Mouse (Mus musculus) ovary, adult 18-20 months (tissue): Measurements from ENCODE around the gene Gm3646.

Experiments used
- DNase-seq: peaks from one replicate; pipeline ENCODE4 v3.0.0; 2022; ENCODE audit warnings: low spot score, mixed read lengths

Gene Gm3646

GRCm38 (mm10) chr1:39779111-39779980 lies 25.8 kb downstream of the Gm3646 start:
- no peak for DNase-seq

GRCm38 (mm10) chr1:39773991-39774729 lies 31.0 kb downstream of the Gm3646 start:
- DNase-seq, result no peak

- DNase-seq, result no peak
Measured at GRCm38 (mm10) chr1:39773551-39773950, 31.6 kb downstream of the Gm3646 start.

GRCm38 (mm10) chr1:39772401-39773095 lies 32.6 kb downstream of the Gm3646 start:
- no peak for DNase-seq

- no peak for DNase-seq
Measured at GRCm38 (mm10) chr1:39770436-39770835, 34.7 kb downstream of the Gm3646 start.

GRCm38 (mm10) chr1:39768017-39768416 lies 37.1 kb downstream of the Gm3646 start:
- DNase-seq, result no peak

- DNase-seq, result no peak
Measured at GRCm38 (mm10) chr1:39765854-39766493, 39.2 kb downstream of the Gm3646 start.

- peak; percentile 83 for DNase-seq
Measured at GRCm38 (mm10) chr1:39762025-39762370, 43.1 kb downstream of the Gm3646 start.

GRCm38 (mm10) chr1:39761211-39762024 lies 43.7 kb downstream of the Gm3646 start:
- peak; percentile 69 for DNase-seq

GRCm38 (mm10) chr1:39760181-39760715 lies 44.9 kb downstream of the Gm3646 start:
- DNase-seq, result no peak

- no peak for DNase-seq
Measured at GRCm38 (mm10) chr1:39759231-39760175, 45.6 kb downstream of the Gm3646 start.

GRCm38 (mm10) chr1:39758244-39758643 lies 46.9 kb downstream of the Gm3646 start:
- DNase-seq, result no peak

GRCm38 (mm10) chr1:39756952-39757351 lies 48.2 kb downstream of the Gm3646 start:
- no peak for DNase-seq

- no peak for DNase-seq
Measured at GRCm38 (mm10) chr1:39754224-39754957, 50.7 kb downstream of the Gm3646 start.
